Mouse (Mus musculus) layer of hippocampus, postnatal 25 days (tissue): ENCODE results near the gene Rnf214. TPM values are rescaled to one million over a fixed set of nuclear protein-coding genes. Genes with fewer than 3 reads are reported as not detected.
"Not testable (repeated sequence)": the region's sequence is repeated elsewhere in the genome, so short reads cannot be mapped to it uniquely, and the experiment has no call there.

Experiments used
- DNase-seq, 2 experiments: peaks; one replicate each; pipeline ENCODE4 v3.0.0; 2022; ENCODE audit warnings: mixed read lengths in 2 of 2, low spot score in 1 of 2; ENCODE audit errors: extremely low spot score in 1 of 2
- total RNA-seq, 2 experiments: library from RNA; stranded (reverse); gene quantifications; 2 replicates each; pipeline ENCODE4 v1.2.3; 2021

The Rnf214 gene
- total RNA-seq, 2 experiments from 2014 or later: 63.6 to 69.3 TPM

DNA sequence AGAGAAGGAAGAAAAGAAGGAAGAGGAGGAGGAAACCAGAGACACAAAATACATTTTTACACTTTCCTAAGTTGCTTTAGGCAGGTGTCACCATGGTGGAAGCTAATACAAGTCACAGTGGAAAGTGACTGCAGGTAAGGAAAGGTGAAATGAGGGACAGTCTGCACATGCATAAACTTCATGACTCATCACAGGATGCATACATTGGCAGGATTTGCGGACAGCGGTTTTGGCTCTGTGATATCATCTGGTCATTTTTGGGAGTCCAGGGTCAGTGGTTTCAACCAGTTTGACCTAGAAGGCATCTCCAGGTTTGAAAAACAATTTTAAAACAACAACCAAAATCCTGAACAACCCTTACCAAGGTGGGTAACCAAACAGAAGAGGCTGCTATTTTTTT, 54.9 kb downstream of the Rnf214 start:
- DNase-seq: no peak

DNA sequence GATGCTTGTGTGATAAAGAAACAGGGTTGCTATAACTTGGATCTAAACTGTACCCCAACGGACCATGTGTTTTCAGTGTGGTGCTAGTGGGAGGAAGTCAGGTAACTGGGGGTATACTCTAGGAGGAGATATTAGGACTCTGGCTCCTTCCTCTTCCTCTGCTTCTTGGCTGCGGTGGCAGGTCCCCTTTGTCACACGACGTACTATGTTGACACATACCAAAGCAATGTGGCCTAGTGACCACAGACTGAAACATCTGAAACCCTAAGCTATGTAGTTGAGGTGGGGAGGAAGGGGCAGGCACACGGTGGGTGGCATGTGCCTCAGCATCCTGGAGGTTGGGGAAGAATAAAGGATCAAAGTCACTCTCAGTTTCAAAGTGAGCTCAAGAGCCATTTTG, 55.4 kb downstream of the Rnf214 start:
- DNase-seq: no peak

DNA sequence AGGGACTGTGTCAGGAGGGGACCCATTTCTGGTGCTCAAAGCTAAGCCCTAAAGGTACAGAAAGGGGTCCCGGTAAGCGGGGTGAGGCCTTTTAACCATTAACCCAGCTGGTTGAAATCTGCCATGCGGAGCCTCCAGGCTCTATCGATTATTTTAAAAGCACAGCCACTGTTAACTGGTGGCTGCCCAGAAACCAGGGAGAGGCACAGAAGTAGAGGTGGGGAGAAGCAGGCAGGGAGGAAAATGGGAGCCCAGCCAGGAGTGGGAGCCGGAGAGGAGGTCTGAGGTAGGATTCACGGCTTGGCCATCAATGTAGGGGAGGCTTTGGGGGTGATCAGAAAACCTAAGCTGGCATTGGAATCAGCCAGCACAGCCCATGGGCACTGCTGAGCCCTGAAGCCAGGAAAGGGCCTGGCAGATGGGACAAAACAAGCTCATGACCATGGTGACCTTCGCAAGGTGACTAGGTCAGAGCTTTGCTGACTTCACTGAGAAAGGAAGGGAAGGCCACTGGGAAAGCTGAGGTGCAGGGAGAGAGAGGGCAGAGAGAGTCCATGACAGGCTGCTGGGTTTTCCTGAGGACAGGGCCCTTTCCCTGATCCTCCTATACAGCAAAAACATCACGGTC, 56.1 kb downstream of the Rnf214 start:
- no peak for DNase-seq

GRCm38 (mm10) chr9:45849528-45850408, 56.9 kb downstream of the Rnf214 start:
- DNase-seq: no peak

DNA sequence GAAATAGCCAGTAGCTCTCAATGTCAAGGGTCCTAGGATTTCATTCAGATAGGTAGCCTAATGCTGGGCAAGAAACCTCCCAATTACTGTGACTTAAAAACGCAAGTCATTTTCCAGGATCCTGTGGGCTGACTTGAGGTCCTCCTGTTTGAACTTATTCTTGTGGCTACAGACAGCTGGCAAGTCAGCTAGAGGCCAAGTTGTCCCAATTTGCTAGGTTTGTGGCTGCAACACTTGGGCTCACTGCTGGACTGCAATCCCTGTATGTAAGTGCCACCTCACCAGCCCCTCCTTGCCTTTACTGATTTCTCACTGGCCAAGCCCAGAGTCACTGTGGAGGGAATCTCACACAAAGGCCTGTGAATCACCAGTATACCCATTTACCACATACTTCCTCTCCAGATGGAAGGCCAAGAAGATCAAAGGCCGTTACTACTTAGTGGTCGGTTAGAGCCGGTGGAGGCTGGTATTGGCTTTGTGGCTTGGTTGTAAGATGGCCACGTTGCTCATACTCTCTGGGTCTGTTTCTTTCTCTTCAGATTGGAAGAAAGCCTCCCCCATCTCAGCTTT, 59.7 kb downstream of the Rnf214 start:
- no peak for DNase-seq

DNA sequence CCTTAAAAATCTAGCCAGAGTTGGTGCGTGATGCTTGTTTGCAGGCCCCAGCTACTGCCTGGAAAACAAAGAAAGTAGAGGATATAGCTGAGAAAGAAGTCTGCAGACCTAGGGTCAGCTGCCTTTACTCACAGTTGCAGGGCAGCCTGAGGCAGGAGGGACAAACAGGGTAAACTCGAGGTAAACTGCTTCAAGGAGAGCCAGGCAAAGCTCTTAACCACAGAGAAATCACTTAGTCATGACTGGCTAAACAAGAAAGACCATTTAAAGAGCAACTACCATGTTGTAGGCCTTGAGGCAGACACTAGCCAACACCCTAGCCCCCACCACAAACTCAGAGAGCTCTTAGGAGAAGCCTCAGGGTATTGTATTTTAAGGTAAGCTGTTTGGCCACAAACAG, 60.5 kb downstream of the Rnf214 start:
- not testable (repeated sequence) for DNase-seq

DNA sequence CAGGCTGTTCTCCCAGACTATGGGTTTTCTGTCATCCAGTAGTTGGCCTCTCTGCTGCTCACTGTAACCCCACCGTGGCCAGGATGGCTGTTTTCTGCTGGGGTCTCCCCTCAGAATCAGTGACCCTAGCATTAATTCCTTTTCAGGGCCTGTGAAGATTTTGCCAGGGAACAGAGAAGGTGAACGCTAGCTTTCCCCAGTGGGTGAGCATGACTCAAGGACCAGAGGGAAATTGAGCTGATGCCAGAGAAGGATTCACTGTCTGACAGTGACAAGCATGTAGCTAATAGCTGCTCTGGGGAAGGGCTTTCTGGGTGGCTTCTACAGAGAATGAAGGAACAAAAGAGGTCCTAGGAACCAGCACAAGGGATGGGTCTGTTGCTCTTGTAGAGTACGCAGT, 61.2 kb downstream of the Rnf214 start:
- no peak for DNase-seq

GRCm38 (mm10) chr9:45843780-45844179, 62.9 kb downstream of the Rnf214 start:
- DNase-seq: no peak

DNA sequence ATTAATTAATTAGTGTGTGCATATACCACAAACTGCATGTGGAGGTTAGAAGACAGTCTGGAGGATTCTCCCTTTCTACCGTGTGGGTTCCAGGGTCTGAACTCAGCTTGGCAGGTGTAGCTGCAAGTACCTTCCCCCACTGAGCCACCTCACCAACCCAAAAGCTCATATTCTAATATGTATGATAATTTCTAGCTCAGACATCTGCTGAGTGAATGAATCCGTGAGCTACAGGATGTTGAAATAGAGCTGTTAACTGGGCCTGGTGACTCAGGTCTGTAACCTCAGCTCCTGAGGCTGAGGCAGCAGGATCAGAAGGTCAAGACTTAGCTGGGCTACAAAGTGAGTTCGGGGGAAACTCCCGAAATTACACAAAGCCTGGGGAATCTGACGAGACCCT, 63.7 kb downstream of the Rnf214 start:
- no peak for DNase-seq

DNA sequence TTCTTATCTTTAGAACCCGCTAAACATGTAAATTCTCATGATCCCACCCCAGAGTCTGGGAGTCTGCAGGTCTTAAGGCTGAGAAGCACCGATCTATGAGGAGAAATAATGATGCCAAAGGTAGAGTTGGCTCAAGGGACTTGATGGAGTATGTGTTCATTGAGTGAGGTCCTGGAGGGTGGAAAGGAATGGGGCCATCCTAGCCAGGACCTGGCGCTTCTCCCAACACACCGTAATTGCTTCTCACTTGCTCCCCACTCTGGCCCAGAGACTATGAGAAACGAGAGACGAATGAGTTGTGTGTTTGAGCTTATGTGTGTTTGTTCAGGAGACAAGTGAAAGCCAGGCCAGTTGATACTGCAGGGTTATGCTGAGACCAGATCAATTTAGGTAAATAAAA, 65.3 kb downstream of the Rnf214 start:
- DNase-seq: no peak

DNA sequence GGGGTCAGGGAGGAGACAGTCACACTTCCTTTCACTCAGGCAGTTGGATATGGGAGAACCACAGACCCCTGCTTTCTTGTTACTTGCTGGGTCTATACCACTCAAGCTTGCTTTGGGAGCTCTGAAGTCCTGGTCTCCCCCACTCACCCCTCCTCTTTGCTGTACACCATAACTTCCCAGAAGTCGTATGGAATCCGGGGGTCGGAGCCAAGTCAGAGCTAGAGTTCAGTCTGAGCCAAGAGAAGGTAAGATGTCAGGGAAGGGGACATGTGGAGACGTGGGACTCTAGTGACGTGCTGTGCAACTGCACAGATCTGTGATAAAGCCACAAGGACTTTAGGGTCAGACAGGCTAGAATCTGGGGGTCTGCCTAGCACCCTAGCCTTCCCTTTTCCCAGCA, 66.4 kb downstream of the Rnf214 start:
- DNase-seq: no peak

DNA sequence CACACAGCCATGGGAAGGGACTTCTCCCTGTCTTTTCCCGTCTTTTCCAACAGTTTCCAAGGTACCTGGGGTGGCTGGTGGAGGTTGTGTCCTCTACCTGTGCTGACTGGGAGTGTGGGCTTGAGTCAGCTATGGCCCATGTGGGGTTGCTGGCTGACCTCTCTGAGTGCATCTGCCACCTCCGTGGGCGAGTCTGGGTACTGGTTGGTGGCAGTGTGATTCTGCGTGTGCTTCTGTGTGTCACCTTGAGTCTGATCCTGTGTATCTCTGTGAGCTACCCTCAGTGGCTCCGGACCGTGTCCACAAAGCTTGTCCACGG, 66.8 kb downstream of the Rnf214 start:
- DNase-seq: no peak

- DNase-seq: no peak
Measured at GRCm38 (mm10) chr9:45839139-45839981, 67.4 kb downstream of the Rnf214 start.

DNA sequence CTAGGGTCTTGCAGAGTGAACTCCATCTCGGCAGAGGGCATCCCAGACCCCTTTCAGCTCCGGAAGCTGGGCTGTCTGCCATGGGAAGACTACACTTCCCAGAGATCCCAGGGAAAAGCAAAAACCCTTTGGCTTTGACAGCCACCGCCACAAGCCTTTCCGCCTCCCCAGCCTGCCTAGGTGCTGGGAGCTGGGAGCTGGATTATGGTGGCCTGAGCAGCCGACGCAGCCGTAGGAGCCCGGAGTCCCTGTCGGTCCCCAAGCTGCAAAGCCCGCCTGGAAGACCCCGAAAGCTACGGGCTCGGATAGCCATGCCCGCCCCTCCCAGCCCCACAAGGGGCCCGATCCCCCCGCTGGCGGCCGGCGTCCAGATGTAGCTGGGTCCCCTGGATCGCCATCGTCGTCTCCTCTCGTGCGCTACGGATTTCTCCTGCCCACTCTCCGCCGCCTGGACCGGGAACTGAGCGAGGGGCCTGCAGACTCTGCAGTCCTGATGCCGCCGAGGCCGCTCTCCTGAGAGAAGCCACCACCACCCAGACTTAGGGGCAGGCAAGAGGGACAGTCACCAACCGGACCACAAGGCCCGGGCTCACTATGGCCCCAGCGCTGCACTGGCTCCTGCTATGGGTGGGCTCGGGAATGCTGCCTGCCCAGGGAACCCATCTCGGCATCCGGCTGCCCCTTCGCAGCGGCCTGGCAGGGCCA, 68.1 kb downstream of the Rnf214 start, which contains the start of gene Bace1:
Gene Bace1 (plus strand): TSS at position 147 of the 705 bp plus-strand sequence.
- peak; percentile 77 to 83 for DNase-seq

DNA sequence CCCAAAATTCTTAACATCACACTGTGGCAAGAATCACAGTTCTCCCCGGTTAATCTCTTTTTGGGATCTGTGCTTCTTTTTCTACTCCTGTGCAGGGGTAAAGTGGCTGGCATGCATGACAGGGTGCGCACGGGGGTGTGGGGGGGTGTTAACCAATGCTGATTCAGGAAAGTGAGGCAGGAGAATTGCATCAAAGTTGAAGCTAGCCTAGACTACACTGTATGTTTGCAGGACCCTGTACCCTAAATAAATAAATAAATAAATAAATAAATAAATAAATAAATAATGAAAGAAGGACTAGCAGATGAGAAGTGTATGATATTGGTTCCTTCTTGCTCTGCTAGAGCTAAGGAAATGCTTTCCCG, 68.7 kb downstream of the Rnf214 start:
- DNase-seq: no peak

- no peak for DNase-seq
Measured at GRCm38 (mm10) chr9:45833461-45833860, 73.2 kb downstream of the Rnf214 start.

- no peak for DNase-seq
Measured at GRCm38 (mm10) chr9:45832898-45833297, 73.8 kb downstream of the Rnf214 start.

DNA sequence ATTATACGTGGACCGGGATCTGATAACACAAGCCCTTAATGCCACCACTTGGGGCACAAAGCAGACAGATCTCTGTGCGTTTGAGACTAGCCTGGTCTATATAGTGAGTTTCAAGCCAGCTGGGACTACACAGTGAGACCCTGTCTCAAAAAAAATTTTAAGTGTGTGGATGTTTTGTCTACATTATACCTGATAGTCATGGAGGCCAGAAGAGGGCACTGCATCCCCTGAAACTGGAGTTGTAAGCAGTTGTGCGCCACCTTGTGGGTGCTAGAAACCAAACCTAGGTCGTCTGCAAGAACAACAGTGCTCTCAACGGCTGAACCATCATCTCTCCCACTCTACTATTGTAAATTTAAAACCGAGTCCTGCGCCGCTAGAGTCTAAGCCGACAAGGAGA, 77.6 kb downstream of the Rnf214 start:
- peak in 1 of 2 experiments; percentile 63 for DNase-seq

GRCm38 (mm10) chr9:45828291-45828963, 78.3 kb downstream of the Rnf214 start, which contains the start of gene Cep164:
Gene Cep164 (minus strand): TSS chr9:45828691.
- peak; percentile 63 to 65 for DNase-seq
